Mouse (Mus musculus) brain, embryonic 14.5 days (tissue): ENCODE measurements around the gene Zbp1.

Source experiments
- CTCF ChIP-seq: fragments of 200-500 bp; IDR thresholded peaks from 2 replicates; pipeline ENCODE4 v1.5.1; 2012; ENCODE audit warnings: inconsistent platforms, mild to moderate bottlenecking, moderate library complexity, borderline replicate concordance; ENCODE audit not compliant: insufficient read depth, insufficient read length; ENCODE audit errors: extremely low read depth
- POLR2A ChIP-seq: fragments of 200-500 bp; IDR thresholded peaks from 2 replicates; pipeline ENCODE4 v1.6.1; 2012; ENCODE audit warnings: mild to moderate bottlenecking, inconsistent platforms, borderline replicate concordance; ENCODE audit not compliant: poor library complexity, insufficient read depth, insufficient read length, severe bottlenecking; ENCODE audit errors: extremely low read depth

- no peak for TF ChIP-seq CTCF
- no peak for TF ChIP-seq POLR2A
Observed at GRCm38 (mm10) chr2:173165357-173165756, 53.4 kb downstream of the Zbp1 start.
